Mouse (Mus musculus) kidney, postnatal 4 days (tissue): ENCODE measurements at regions not wholly inside any gene's neighbourhood (a gene's known extent, or its start where the extent isn't known, plus 50 kb on each side); places are given as distances from the start of the nearest gene placed in this dataset.
"Not testable (repeated sequence)": the region's sequence is repeated elsewhere in the genome, so short reads cannot be mapped to it uniquely, and the experiment has no call there.

Source experiments
- DNase-seq, 2 experiments: peaks; one replicate each; pipeline ENCODE4 v3.0.0; 2021; ENCODE audit warnings: mixed read lengths in 2 of 2

GRCm38 (mm10) chr13:70012123-70012522, 209.9 kb downstream of the Med10 start:
- no peak for DNase-seq

DNA sequence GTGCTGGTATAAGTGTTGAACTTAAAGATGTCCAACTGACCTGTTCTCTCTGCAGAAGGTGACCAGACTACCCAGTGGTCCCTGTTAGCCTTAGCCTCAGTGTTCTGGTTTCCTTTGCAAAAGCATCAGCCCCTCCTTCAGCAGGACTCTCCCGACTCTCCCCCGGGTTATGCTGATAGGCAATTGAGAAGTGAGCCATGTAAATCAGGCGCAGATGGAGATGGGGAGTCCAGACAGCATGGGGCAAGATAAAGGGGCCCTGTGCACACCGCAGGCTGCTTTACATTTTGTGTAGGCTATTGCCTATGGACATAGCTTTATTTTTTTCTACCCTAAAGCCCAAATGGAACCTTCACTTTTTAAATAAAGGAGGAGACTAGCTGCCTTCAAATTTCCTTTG, 213.0 kb downstream of the Med10 start:
- DNase-seq, result no peak

- DNase-seq, result no peak
These were observed 215.3 kb downstream of the Med10 start for GRCm38 (mm10) chr13:70017535-70017934.

DNA sequence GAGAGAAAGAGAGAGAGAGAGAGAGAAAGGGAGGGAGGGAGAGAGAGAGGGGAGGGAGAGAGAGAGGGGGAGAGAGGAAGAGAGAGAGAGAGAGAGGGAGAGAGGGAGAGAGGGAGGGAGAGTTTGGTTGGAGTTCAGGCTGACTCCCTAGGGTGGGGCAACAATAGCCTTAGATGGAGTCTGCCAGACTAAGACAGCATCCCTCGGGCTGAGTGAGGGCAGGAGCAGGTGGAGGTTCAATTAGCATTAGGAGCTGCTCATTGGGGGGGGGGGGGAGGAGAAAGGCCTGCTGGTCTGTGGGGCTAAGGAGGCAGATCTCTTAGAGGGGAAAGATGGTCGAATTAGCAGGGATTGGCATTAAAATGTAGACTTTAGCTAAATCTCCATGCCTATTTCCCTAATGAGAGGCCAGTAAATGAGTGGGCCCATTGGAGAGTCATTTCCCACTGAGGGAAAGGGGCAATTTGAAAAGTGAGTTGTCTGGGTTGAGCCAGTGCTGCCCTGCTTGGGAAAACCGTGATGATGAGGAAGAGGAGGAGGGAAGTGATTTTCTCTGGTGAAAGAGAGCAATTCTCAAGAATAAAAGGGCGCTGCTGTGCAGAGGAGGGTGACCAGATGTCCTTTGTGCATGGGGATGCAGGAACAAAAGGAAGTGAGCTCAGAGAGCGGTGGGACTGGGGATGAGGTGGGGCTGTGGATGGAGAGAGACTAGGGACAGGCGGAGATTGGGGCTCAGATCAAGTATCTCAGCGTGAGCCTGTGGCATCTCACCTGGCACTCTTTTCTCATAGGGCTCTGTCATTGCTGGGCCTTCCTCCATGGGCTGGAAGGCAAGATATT, 218.0 kb downstream of the Med10 start:
- DNase-seq, result no peak

- DNase-seq, result no peak
These were observed 231.1 kb downstream of the Med10 start for GRCm38 (mm10) chr13:70033249-70033648.

- DNase-seq, result no peak
These were observed 231.6 kb downstream of the Med10 start for GRCm38 (mm10) chr13:70033763-70034162.

- DNase-seq, result peak; percentile 11 to 18
These were observed 235.9 kb downstream of the Med10 start for GRCm38 (mm10) chr13:70037985-70038667.

DNA sequence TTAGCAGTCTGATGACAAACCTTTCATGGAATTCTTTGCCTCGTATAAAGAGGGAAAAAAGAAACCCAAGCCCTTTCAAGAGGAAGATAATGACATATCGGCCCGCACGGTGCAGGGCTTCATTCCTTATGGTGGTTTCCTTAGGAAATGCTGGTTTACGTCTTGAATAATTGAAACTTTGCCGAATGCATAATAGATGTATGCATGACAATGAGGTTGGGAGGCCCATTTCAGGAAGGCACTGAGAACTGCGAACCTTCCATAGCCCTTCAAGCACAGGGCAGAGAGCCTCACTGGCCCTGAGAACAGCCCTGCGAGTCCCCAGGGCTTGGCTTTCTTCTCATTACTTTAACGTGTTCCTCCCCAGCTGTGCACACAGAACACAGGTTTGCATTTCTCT, 255.7 kb downstream of the Med10 start:
- no peak for DNase-seq

GRCm38 (mm10) chr13:70061363-70061945, 259.3 kb downstream of the Med10 start:
- DNase-seq, result no peak

DNA sequence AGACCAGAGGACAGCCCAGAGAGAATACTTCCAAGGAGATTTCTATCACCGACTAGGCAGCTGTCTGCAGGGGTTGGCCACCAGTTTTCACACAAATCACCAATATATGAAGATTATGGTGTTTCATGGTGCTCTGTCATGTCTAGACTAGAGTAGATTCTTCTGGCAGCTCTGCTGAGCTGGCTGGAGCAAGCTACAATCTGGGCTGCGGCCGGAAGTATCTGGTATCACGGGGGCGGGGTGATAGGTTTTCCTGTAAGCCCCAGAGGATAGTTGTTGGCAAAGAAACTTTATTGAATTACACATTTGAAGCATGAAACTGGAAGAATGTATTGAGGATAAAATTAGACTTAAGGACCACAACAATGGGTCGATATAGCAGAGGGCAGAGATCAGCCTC, 271.5 kb downstream of the Med10 start:
- peak in 1 of 2 experiments; percentile 15 for DNase-seq

DNA sequence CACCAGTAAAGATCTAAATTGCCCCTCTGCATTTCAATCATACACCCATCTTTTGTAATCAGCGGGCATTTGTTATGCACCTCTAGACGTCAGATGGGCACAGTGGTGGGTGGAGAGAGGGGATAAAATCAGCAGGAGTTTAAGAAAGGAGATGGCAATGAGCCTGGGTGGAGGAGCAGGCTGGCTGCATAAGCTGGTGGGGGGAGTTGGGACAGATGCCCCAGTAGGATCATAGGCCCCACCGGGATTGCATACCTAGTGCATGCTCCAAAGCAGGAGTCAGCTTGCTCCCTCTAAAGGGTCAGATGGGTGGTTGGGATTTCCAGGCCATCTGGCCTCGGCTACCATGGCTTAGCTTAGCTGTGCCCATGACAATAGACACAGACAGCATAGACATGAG, 273.2 kb downstream of the Med10 start:
- no peak for DNase-seq

GRCm38 (mm10) chr13:70081108-70081507, 278.9 kb downstream of the Med10 start:
- DNase-seq, result no peak

- no peak for DNase-seq
These were observed 290.7 kb downstream of the Med10 start for GRCm38 (mm10) chr13:70092886-70093285.

- no peak for DNase-seq
These were observed 291.8 kb downstream of the Med10 start for GRCm38 (mm10) chr13:70093970-70094369.

DNA sequence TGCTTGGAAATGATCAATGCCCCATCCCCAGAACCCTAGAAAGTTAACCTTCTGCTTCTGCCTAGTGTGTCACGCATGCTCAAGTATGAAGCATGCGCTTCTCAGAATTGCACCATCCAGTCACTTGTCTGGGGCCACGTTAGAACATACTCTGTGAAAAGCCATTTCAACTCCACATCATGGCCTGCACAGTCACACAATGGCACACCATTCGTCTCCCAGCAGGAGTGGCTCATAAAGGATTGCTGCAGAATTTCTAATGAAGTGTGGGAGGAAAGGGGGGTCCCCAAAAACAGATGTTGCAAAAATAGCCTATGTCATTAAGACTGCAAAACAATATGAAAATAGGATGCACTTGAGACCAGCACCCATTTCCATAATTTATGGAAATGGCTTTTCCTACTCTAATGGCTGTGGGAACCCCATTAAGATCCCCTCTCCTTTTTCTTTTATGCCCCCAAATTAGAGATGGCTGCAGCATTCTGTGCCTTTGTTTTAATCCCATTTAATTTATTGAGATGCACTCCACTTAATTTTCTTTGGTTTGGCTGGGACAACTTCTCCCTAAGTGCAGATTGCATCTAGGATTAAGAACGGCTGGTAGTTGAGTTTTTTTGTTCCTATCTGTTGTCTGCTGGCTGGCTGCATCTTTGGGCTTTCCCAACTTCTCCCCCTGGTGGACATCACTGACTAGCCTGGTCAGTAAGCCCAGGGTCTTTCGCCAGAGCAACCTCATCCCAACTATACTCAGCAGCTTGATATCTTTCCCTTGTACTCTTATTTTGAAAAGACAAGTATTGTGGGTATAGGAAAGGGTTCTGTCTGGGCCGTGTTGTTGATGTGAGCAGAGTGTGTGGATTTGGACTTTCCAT, 294.5 kb downstream of the Med10 start:
- DNase-seq, result peak; percentile 45 to 59

GRCm38 (mm10) chr13:70100091-70100490, 297.9 kb downstream of the Med10 start:
- not testable (repeated sequence) for DNase-seq

GRCm38 (mm10) chr13:70103021-70103420, 300.8 kb downstream of the Med10 start:
- no peak for DNase-seq

DNA sequence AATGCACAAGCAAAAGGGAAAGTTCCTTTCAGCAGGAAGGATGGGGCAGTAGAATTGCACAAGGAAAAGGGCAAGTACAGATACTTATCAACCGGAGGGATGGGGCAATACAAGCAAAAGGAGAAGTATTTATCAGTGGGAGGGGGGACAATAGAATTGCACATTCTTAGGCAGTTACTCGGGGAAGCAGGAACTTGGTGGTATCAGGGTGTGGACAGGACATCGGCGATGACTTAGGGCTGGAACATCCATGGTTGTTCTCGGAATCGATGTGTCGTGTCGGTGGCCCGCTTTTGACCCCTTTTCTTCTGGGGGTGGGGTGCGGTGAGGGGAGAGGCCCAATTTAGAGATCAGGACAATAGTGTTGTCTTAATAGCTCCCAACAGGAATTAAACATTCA, 301.3 kb downstream of the Med10 start:
- not testable (repeated sequence) for DNase-seq

DNA sequence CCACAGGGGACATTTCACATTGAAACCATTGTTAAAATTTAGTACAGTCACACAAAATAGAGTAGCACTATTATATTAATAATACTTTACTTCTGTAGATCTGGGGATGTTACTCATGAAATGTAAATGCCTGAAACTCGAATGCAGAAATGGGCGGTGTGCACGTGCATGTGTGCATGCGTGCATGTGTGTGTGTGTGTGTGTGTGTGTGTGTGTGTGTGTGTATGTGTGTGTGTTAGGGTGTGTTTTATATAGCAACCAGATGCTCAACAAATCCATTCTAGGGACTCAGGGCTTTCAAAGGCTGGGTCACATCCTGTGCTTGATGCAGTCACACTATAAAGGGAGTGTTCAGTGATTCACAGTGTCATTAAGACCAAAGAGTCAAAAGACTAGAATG, 301.7 kb downstream of the Med10 start:
- no peak for DNase-seq

GRCm38 (mm10) chr13:70115576-70115975, 313.4 kb downstream of the Med10 start:
- DNase-seq, result no peak

- no peak for DNase-seq
These were observed 322.8 kb downstream of the Med10 start for GRCm38 (mm10) chr13:70124860-70125545.

GRCm38 (mm10) chr13:70127310-70127709, 325.1 kb downstream of the Med10 start:
- no peak for DNase-seq
